Mouse (Mus musculus) MEL (cell line): ENCODE measurements at regions not wholly inside any gene's neighbourhood (a gene's known extent, or its start where the extent isn't known, plus 50 kb on each side); places are given as distances from the start of the nearest gene placed in this dataset.

ENCODE experiments used
- DNase-seq: peaks from one replicate; pipeline ENCODE4 v3.0.0; 2011; ENCODE audit warnings: low read depth, low spot score
- H3K27ac ChIP-seq: 2 replicates; pipeline ENCODE4 v1.5.1; 2012; ENCODE audit warnings: low read depth, mild to moderate bottlenecking, control low read depth, low read length, moderate library complexity; ENCODE audit not compliant: control insufficient read depth
- H3K27me3 ChIP-seq, 2 experiments: fragments of 150-350 bp in 1 of 2; sonication (generic) in 1 of 2; 2 replicates each; pipeline ENCODE4 v1.6.1; 2012; ENCODE audit warnings: low read length in 2 of 2, mild to moderate bottlenecking in 2 of 2, improper control_type of control experiment in 1 of 2, moderate library complexity in 1 of 2; ENCODE audit not compliant: insufficient read depth in 2 of 2, control insufficient read depth in 1 of 2
- H3K36me3 ChIP-seq, 2 experiments: 2 replicates each; pipeline ENCODE4 v1.6.1; 2012 to 2014; ENCODE audit warnings: low read length in 2 of 2, improper control_type of control experiment in 1 of 2, inconsistent platforms in 1 of 2, mild to moderate bottlenecking in 1 of 2; ENCODE audit not compliant: insufficient read depth in 2 of 2, control insufficient read depth in 1 of 2
- H3K4me1 ChIP-seq, 2 experiments: fragments of 150-350 bp in 1 of 2; sonication (generic) in 1 of 2; 2 replicates each; pipeline ENCODE4 v1.6.1; 2012; ENCODE audit warnings: low read length in 2 of 2, improper control_type of control experiment in 1 of 2, mild to moderate bottlenecking in 1 of 2; ENCODE audit not compliant: insufficient read depth in 2 of 2, control insufficient read depth in 1 of 2
- H3K4me3 ChIP-seq, 2 experiments: fragments of 150-350 bp in 1 of 2; sonication (generic) in 1 of 2; 2 replicates each; pipeline ENCODE4 v1.5.1; 2012; ENCODE audit warnings: low read depth in 2 of 2, low read length in 2 of 2, mild to moderate bottlenecking in 2 of 2, moderate library complexity in 2 of 2, control low read depth in 1 of 2, improper control_type of control experiment in 1 of 2; ENCODE audit not compliant: control insufficient read depth in 1 of 2, insufficient read depth in 1 of 2
- H3K79me2 ChIP-seq: 2 replicates; pipeline ENCODE4 v1.6.1; 2012; ENCODE audit warnings: mild to moderate bottlenecking, low read length, moderate library complexity; ENCODE audit not compliant: control insufficient read depth, poor library complexity, insufficient read depth
- H3K9ac ChIP-seq: 2 replicates; pipeline ENCODE4 v1.6.1; 2012; ENCODE audit warnings: low read depth, mild to moderate bottlenecking, control low read depth, low read length, moderate library complexity; ENCODE audit not compliant: control insufficient read depth, poor library complexity, severe bottlenecking
- H3K9me3 ChIP-seq: fragments of 150-350 bp; sonication (generic); replicated peaks from 2 replicates; pipeline ENCODE4 v1.6.1; 2012; ENCODE audit warnings: mild to moderate bottlenecking, low read length, improper control_type of control experiment, moderate library complexity; ENCODE audit not compliant: insufficient read depth
- CHD1 ChIP-seq: IDR thresholded peaks from 2 replicates; pipeline ENCODE4 v1.6.1; 2012; ENCODE audit warnings: low read depth, mild to moderate bottlenecking, inconsistent platforms, low read length, improper control_type of control experiment
- E2F4 ChIP-seq: IDR thresholded peaks from 2 replicates; pipeline ENCODE4 v1.6.1; 2011; ENCODE audit warnings: low read depth, low read length, improper control_type of control experiment, borderline replicate concordance
- ELF1 ChIP-seq: IDR thresholded peaks from 2 replicates; pipeline ENCODE4 v1.6.1; 2014; ENCODE audit warnings: low read depth, mild to moderate bottlenecking, inconsistent platforms, low read length, improper control_type of control experiment, moderate library complexity
- ETS1 ChIP-seq: IDR thresholded peaks from 2 replicates; pipeline ENCODE4 v1.6.1; 2012; ENCODE audit warnings: low read depth, mild to moderate bottlenecking, inconsistent platforms, low read length, improper control_type of control experiment, moderate library complexity
- GATA1 ChIP-seq: IDR thresholded peaks from 2 replicates; pipeline ENCODE4 v1.6.1; 2011; ENCODE audit warnings: low read depth, low read length, improper control_type of control experiment
- JUND ChIP-seq: IDR thresholded peaks from 2 replicates; pipeline ENCODE4 v1.6.1; 2011; ENCODE audit warnings: low read depth, mild to moderate bottlenecking, improper control_type of control experiment, low read length
- MYB ChIP-seq: IDR thresholded peaks from 2 replicates; pipeline ENCODE4 v1.6.1; 2011; ENCODE audit warnings: mild to moderate bottlenecking, low read depth, low read length, improper control_type of control experiment
- NELFE ChIP-seq: IDR thresholded peaks from 2 replicates; pipeline ENCODE4 v1.6.1; 2011; ENCODE audit warnings: low read depth, low read length, improper control_type of control experiment
- NRF1 ChIP-seq: IDR thresholded peaks from 2 replicates; pipeline ENCODE4 v1.6.1; 2014; ENCODE audit warnings: low read depth, mild to moderate bottlenecking, inconsistent platforms, low read length, improper control_type of control experiment, moderate library complexity; ENCODE audit not compliant: poor library complexity, insufficient read depth, severe bottlenecking
- POLR2AphosphoS2 ChIP-seq: IDR thresholded peaks from 2 replicates; pipeline ENCODE4 v1.6.1; 2011; ENCODE audit warnings: low read length, improper control_type of control experiment
- RCOR1 ChIP-seq: IDR thresholded peaks from 2 replicates; pipeline ENCODE4 v1.6.1; 2012; ENCODE audit warnings: low read depth, mild to moderate bottlenecking, inconsistent platforms, low read length, improper control_type of control experiment
- SMC3 ChIP-seq: IDR thresholded peaks from 2 replicates; pipeline ENCODE4 v1.6.1; 2011; ENCODE audit warnings: low read depth, low read length, improper control_type of control experiment
- UBTF ChIP-seq: IDR thresholded peaks from 2 replicates; pipeline ENCODE4 v1.6.1; 2012; ENCODE audit warnings: low read depth, mild to moderate bottlenecking, inconsistent platforms, low read length, improper control_type of control experiment, moderate library complexity, borderline replicate concordance; ENCODE audit not compliant: insufficient read depth
- USF1 ChIP-seq: IDR thresholded peaks from 2 replicates; pipeline ENCODE4 v1.6.1; 2014; ENCODE audit warnings: low read depth, mild to moderate bottlenecking, inconsistent platforms, low read length, improper control_type of control experiment, moderate library complexity
- USF2 ChIP-seq, 2 experiments: IDR thresholded peaks; 2 replicates each; pipeline ENCODE4 v1.6.1; 2011 to 2012; ENCODE audit warnings: improper control_type of control experiment in 2 of 2, low read length in 2 of 2, borderline replicate concordance in 1 of 2, inconsistent platforms in 1 of 2, low read depth in 1 of 2, mild to moderate bottlenecking in 1 of 2; ENCODE audit not compliant: insufficient read depth in 1 of 2
- ZNF384 ChIP-seq: IDR thresholded peaks from 2 replicates; pipeline ENCODE4 v1.6.1; 2012; ENCODE audit warnings: low read depth, mild to moderate bottlenecking, inconsistent platforms, low read length, improper control_type of control experiment

GRCm38 (mm10) chrX:11400406-11400805 lies 72.8 kb downstream of the H2al1j start:
- Histone ChIP-seq H3K79me2 (no peaks in the 10 kb centered on the region), H3K9ac (no peak overlapping the region), H3K27me3 (no peaks in the 10 kb centered on the region), H3K36me3 (no peaks in the 10 kb centered on the region), H3K27ac (no peak overlapping the region), H3K4me1 (no peaks in the 10 kb centered on the region), H3K4me3 (no peak overlapping the region), H3K9me3 (no peaks in the 10 kb centered on the region)
- TF ChIP-seq SMC3: no peak
- no peak for TF ChIP-seq USF2 (IDR thresholded peaks at IDR 0.05; ENCODE audit: borderline replicate concordance in 1 of 2, insufficient read depth in 1 of 2, low read depth in 1 of 2, low read length in 2 of 2)
- no peak for TF ChIP-seq NELFE
- TF ChIP-seq E2F4: no peak
- DNase-seq: no peak

- Histone ChIP-seq H3K4me3 (no peak overlapping the region), H3K9me3 (no peaks in the 10 kb centered on the region), H3K9ac (no peak overlapping the region), H3K36me3 (no peaks in the 10 kb centered on the region), H3K27ac (no peak overlapping the region), H3K79me2 (no peaks in the 10 kb centered on the region), H3K4me1 (no peaks in the 10 kb centered on the region), H3K27me3 (no peaks in the 10 kb centered on the region)
- no peak for DNase-seq
- TF ChIP-seq UBTF: no peak
- no peak for TF ChIP-seq ELF1
- TF ChIP-seq USF2 (IDR thresholded peaks at IDR 0.05; ENCODE audit: borderline replicate concordance in 1 of 2, insufficient read depth in 1 of 2, low read depth in 1 of 2, low read length in 2 of 2): no peak
- TF ChIP-seq RCOR1: no peak
- no peak for TF ChIP-seq JUND
- no peak for TF ChIP-seq MYB
- no peak for TF ChIP-seq ETS1
- TF ChIP-seq NRF1: no peak
- TF ChIP-seq GATA1: no peak
- TF ChIP-seq USF1: no peak
- no peak for TF ChIP-seq CHD1
- TF ChIP-seq ZNF384: no peak
- TF ChIP-seq POLR2AphosphoS2: no peak
Observed at GRCm38 (mm10) chrX:11404369-11404768, 76.7 kb downstream of the H2al1j start.
